Mouse (Mus musculus) left cerebral cortex, adult 2 months (tissue): ENCODE measurements around the gene Shank2. TPM values are rescaled to one million over a fixed set of nuclear protein-coding genes. Genes with fewer than 3 reads are reported as not detected.

Experiments used
- DNase-seq, 2 experiments: peaks; one replicate each; pipeline ENCODE4 v3.0.0; 2021 to 2022; ENCODE audit warnings: low spot score in 2 of 2, mixed read lengths in 1 of 2; ENCODE audit errors: extremely low spot score in 1 of 2
- H3K27ac ChIP-seq: fragments of 200-600 bp; 2 replicates; pipeline ENCODE4 v1.8.1; 2022
- H3K4me3 ChIP-seq: fragments of 200-600 bp; 2 replicates; pipeline ENCODE4 v1.8.1; 2022
- CTCF ChIP-seq: fragments of 200-600 bp; IDR thresholded peaks from 2 replicates; pipeline ENCODE4 v1.8.1; 2022; ENCODE audit warnings: antibody characterized with exemption, mild to moderate bottlenecking, moderate library complexity
- intact Hi-C: fragments of 180-260 bp; cut with DNase I; formaldehyde crosslinking; loops from one replicate; pipeline ENCODE4 v1.15.1; 2025
- total RNA-seq, 2 experiments: library from RNA; stranded (reverse); gene quantifications; 2 replicates each; pipeline ENCODE4 v1.2.3; 2021

Gene Shank2
- total RNA-seq, 2 experiments from 2014 or later: 163 to 170 TPM

DNA sequence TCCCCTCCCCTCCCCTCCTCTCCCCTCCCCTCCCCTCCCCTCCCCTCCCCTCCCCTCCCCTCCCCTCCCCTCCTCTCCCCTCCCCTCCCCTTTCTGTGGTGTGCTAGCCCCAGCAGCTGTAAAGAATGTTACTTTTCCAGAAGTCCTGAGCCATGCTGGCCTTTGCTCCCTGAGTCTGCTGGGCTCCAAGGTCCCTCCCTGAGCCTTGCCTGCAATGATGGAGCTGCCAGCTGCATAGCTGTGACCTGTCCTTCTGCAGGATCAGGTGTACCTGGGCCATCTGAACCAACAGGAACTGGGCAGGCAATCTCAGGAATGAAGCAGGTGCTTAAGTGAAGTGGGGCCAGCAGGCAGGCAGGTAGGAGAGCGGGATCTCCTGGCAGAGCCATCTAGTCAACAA is 78.1 kb downstream of the Shank2 start:
- Histone ChIP-seq H3K27ac (no peak overlapping the region), H3K4me3 (no peak overlapping the region)
- DNase-seq: no peak
- no peak for TF ChIP-seq CTCF
- intact Hi-C loops: loop anchor here (5.0 to 10.0 kb wide), 3 partner anchors 245 to 695 kb away; partner anchors contain the start of gene Fadd

GRCm38 (mm10) chr7:144081448-144081847 is 79.7 kb downstream of the Shank2 start:
- intact Hi-C loops: no loop called here
- TF ChIP-seq CTCF: peak; percentile 61
- DNase-seq: peak; percentile 22 to 51
- no peak overlapping the region for H3K4me3 ChIP-seq
- no peak overlapping the region for H3K27ac ChIP-seq

GRCm38 (mm10) chr7:144081963-144082362 is 80.2 kb downstream of the Shank2 start:
- no peak for DNase-seq
- intact Hi-C loops: no loop called here
- Histone ChIP-seq H3K4me3 (no peak overlapping the region), H3K27ac (no peak overlapping the region)
- no peak for TF ChIP-seq CTCF

GRCm38 (mm10) chr7:144087277-144087676 is 85.5 kb downstream of the Shank2 start:
- intact Hi-C loops: loop anchor here (5.0 kb wide), 1 partner anchor 340 kb away; no protein-coding TSS in a partner anchor
- Histone ChIP-seq H3K27ac (no peak overlapping the region), H3K4me3 (no peak overlapping the region)
- no peak for DNase-seq
- TF ChIP-seq CTCF: no peak

GRCm38 (mm10) chr7:144094132-144094531 is 92.4 kb downstream of the Shank2 start:
- no peak for DNase-seq
- intact Hi-C loops: no loop called here
- TF ChIP-seq CTCF: no peak
- H3K27ac ChIP-seq: no peak overlapping the region
- no peak overlapping the region for H3K4me3 ChIP-seq

- peak; percentile 68 for TF ChIP-seq CTCF
- no peak overlapping the region for H3K27ac ChIP-seq
- DNase-seq: peak; percentile 45 to 53
- H3K4me3 ChIP-seq: no peak overlapping the region
- intact Hi-C loops: loop anchor here (2.0 kb wide), 2 partner anchors 83 to 111 kb away; no protein-coding TSS in a partner anchor
These were observed 95.6 kb downstream of the Shank2 start for GRCm38 (mm10) chr7:144097314-144097713.

- Histone ChIP-seq H3K4me3 (no peak overlapping the region), H3K27ac (peak overlapping the region; percentile 47; the same call in 1 of the 2 replicates)
- DNase-seq: no peak
- intact Hi-C loops: loop anchor here (2.0 kb wide), 1 partner anchor 74 kb away; no protein-coding TSS in a partner anchor
- no peak for TF ChIP-seq CTCF
These were observed 100.7 kb downstream of the Shank2 start for GRCm38 (mm10) chr7:144102222-144102980.

DNA sequence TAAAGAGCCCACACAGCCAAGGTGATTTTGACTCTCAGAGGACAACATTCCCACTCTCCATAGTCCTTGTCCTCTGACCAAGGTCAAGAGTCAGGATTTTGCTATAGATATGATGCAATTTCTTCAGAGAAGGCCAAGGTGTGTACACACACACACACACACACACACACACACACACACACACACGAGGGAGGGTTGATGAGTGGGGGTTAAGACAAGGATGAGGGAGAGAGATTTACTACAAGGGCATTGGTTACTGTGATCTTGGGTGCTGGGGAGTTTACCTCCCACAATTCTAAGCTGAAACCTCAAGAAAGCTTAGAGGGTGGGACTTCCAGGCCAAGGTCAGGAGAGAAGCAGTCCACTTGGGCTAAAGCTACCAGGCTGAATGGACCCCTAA is 104.2 kb downstream of the Shank2 start:
- no peak overlapping the region for H3K27ac ChIP-seq
- DNase-seq: no peak
- intact Hi-C loops: no loop called here
- no peak overlapping the region for H3K4me3 ChIP-seq
- no peak for TF ChIP-seq CTCF

GRCm38 (mm10) chr7:144106352-144107011 is 104.8 kb downstream of the Shank2 start:
- Histone ChIP-seq H3K4me3 (no peak overlapping the region), H3K27ac (no peak overlapping the region)
- TF ChIP-seq CTCF: no peak
- intact Hi-C loops: no loop called here
- no peak for DNase-seq

GRCm38 (mm10) chr7:144108141-144108540 is 106.4 kb downstream of the Shank2 start:
- Histone ChIP-seq H3K27ac (no peak overlapping the region), H3K4me3 (no peak overlapping the region)
- TF ChIP-seq CTCF: no peak
- intact Hi-C loops: no loop called here
- no peak for DNase-seq

DNA sequence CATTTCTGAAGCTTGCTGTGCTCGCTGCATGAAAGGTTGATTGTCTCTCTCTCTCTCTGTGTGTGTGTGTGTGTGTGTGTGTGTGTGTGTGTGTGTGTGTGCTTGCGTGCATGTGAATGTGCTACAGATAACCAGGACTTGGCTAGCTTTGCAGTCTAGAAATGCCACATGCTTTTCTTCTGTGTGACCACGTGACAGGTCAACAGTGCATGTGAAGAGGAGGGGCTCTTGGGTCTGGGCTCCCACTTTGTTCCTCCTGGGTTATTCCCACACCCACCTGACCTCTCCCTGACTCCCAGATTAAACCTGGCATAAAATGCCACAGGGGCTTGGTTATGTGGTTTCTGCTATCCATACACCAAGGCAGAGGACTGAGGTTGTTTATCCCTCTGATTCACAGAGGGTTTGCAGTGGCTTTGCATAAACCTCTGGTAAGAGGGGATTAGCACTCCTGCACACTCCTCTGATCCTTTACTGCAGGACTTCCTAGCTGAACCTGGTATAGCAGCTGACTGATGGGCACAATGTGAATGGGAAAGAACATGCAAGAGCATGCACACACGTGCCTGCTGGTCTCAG is 109.4 kb downstream of the Shank2 start:
- DNase-seq: no peak
- H3K4me3 ChIP-seq: no peak overlapping the region
- H3K27ac ChIP-seq: no peak overlapping the region
- no peak for TF ChIP-seq CTCF
- intact Hi-C loops: no loop called here

DNA sequence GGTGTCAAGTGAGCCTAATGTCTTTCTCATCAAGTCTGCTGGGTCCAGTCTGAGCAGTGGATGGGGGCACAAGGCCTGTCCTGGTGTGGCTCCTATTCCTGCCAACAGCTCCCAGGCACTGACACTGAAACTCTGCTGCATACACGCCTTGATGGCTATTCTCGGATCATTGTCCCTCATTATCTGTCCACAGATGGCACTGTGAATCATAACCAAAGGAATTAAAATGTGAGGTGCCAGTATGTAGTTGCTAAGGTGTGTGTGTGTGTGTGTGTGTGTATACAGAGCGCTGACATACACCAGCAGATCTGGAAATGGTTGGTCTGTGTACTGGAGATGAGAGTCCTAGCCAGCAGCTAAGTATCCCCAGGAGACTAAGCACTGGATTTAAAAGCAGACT is 110.3 kb downstream of the Shank2 start:
- Histone ChIP-seq H3K4me3 (no peak overlapping the region), H3K27ac (no peak overlapping the region)
- no peak for DNase-seq
- no peak for TF ChIP-seq CTCF
- intact Hi-C loops: no loop called here
